Mouse (Mus musculus) 416B (cell line): Measurements from ENCODE around the gene Olfr1076.
"Not testable (repeated sequence)": the region's sequence is repeated elsewhere in the genome, so short reads cannot be mapped to it uniquely, and the experiment has no call there.

Experiments used
- DNase-seq: peaks from one replicate; pipeline ENCODE4 v3.0.0; 2011; ENCODE audit warnings: low read depth

The Olfr1076 gene

DNA sequence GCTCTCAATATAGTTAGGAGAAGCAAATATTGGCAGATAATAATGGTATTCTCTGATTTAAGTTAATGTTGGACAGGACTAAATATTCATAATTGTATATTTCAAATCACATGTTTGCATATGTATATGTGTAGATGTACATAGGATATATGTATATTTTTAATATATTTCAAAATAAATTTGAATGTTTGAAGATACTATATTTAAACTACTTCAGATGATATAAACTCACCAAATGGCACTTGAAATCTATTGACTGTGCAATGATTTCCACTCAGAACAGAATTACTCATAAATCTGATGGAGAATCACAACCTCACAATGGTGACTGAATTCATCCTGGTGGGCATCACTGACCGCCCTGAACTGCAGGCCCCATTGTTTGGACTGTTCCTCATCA lies at the start of gene Olfr1076:
Olfr1076 (plus strand) TSS at position 301 of the 400 bp plus-strand sequence.
- no peak for DNase-seq

GRCm38 (mm10) chr2:86460434-86460833 lies 47.8 kb upstream of the Olfr1076 start:
- no peak for DNase-seq

GRCm38 (mm10) chr2:86464442-86465109 lies 43.7 kb upstream of the Olfr1076 start:
- DNase-seq: peak; percentile 15

DNA sequence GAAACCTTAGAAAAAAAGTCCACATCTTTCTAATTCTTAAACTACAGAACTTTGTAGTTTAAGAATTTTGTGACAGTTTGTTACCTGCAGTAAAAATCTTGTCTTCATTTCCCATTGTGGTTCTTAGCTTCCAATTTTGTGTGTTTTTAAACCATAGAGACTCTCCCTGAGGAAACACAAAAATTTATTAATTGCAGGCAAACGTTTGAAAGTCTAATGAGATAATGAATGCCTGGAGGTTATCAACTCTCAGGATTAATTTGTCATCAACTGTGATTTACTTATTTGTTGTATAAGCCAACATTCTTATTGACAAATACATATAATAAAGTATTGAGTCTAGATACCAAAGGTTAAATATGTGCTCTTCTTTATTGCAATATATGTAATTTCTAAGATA lies 21.0 kb upstream of the Olfr1076 start, which contains the start of gene Olfr228:
Olfr228 (minus strand) TSS at position 101 of the 400 bp plus-strand sequence.
- no peak for DNase-seq

DNA sequence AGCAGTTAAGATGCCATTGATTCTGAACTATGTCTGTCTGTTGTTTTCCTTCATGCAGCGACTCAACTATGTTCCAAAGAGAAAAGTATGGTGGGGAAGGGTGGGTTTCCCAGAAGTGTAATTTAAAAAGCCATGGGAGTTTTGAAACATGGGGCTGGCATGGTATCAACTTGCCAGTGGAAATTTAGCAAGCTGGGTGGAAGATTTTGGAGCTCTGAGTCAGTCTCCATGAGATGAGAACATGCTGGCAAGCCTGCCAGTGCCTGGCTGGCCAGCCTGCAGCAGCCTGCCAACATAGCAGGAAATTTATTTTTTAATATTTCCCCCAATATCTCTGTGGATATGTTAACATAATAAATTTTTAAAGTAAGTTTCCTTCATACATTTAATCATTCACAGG lies 22.7 kb downstream of the Olfr1076 start:
- DNase-seq: no peak

DNA sequence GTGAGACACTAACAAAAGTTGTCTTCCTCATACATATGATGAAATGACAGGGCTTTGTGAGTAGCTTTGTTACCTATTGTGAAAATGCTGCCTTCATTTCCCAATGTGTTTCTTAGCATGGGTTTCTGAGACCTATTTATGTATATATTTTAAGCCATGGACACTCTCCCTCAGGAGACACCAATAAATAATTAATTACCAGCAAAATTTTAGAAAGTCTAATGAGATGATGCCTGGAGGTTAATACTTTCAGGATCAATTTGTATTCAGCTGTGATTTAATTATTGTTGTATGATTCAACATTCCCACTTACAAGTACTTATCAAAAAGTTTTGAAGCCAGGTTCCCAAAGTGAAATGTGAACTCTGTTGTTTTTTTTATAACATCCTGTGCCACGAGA lies 34.1 kb downstream of the Olfr1076 start, which contains the start of gene Olfr1079:
Olfr1079 (minus strand) TSS at position 101 of the 400 bp plus-strand sequence.
- DNase-seq: no peak

DNA sequence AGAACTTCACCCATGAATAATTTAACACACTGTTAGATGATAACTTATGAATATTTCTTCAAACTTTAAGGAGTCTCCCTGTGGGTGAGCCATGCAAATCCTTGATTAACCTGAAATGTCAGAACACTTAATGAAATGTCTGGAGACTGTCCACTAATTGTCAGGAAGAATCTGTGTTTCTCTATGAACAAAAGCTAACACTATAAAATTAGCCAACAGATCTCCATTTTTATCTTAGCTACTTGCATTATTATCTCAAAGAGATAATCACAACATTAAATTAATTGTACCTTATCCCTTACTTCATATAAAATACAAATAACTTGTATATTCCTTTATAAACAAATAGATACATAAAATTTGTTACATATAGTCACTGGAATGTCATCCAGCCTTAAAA lies 49.9 kb downstream of the Olfr1076 start, which contains the start of gene Olfr1080:
Olfr1080 (minus strand) TSS at position 101 of the 400 bp plus-strand sequence.
- not testable (repeated sequence) for DNase-seq
